Mouse (Mus musculus) kidney, adult 9 months (tissue): ENCODE measurements around the gene Slco3a1.
A peak's percentile ranks its signal among the peaks of the same experiment; 100 is the strongest.
"Not testable (repeated sequence)": the region's sequence is repeated elsewhere in the genome, so short reads cannot be mapped to it uniquely, and the experiment has no call there.

Source experiments
- DNase-seq: peaks from one replicate; pipeline ENCODE4 v3.0.0; 2022

Slco3a1 gene

DNA sequence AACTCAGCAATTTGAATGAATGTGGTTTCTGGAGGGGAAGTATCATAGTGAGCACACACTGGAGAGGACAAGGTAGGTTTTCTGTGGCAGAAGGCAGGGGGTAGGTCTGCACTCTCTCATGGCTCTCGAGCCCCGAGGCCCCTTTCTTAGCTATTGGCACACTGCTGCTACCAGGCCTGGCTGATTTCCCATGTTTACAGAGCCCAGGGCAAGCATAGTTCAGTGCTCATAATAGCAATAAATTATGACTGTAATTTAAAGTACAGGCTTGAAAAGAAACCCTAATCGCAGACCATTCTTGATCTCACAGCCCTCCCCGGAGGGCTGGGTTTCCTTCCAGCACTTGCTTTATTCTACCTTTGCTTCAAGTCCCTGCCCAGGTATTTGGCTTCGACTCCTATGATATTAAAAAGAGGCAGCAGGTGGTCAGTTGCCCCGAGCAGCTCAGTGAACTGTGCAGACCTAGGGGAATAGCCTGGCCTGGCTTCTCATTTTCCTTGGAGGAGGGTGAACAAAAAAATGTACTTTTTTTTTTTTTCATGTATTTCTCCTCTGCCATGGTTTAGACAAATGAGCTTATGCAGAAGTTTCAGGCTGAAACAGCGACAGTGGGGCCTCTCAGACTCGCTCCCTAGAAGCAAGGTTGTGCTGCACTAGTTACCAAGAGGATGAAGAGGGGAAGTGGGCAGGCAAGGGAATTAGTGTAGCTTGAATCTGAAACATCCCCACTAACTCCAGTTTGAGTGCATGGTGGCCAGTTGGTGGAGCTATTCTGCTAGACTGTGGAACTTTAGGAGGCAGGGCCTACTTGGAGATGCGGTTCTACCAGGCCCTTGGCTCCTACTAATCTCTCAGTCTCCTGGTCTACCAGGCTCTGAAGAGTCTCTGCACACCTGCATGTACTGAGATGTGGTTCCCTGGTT, 130.4 kb downstream of the Slco3a1 start:
- DNase-seq, result peak; percentile 88

DNA sequence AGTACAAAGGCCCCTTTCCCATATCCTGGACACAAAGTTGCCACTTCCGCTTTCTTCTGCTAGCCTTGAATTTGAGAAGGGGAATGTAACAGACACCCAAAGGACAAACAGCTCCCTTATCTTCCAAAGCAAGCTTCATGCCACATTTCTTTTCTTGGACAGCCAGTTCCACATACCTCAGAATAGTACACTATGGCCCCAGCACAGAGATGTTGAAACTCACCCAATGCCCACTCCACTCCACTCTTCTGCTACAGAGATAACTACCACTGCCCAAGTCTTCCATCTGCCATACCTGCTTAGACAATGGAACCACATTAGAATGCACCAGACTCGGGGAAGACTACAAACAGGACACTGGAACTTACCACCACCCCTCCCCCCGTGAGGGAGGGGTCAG, 131.3 kb downstream of the Slco3a1 start:
- no peak for DNase-seq

- DNase-seq, result peak; percentile 75
Measured at GRCm38 (mm10) chr7:74422731-74423130, 131.8 kb downstream of the Slco3a1 start.

DNA sequence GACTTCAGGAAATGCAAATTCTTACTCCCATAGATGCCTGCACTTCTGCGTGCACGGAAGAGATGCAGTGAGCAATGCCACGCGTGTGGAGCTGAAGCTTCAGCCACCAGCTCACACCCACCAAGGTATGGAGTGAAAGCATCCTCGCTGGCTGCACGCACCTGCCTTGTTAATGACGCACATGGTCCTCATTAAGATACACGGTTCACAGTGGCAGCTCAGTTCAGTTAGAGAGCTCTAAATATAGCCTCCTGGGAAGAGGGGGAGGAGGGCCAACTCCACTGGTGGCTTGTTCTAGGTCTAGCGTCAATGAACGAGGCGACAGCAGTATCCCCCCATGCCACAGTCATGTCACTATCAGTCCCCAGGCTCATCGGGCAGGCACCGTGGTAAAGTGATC, 132.6 kb downstream of the Slco3a1 start:
- DNase-seq, result peak; percentile 57

DNA sequence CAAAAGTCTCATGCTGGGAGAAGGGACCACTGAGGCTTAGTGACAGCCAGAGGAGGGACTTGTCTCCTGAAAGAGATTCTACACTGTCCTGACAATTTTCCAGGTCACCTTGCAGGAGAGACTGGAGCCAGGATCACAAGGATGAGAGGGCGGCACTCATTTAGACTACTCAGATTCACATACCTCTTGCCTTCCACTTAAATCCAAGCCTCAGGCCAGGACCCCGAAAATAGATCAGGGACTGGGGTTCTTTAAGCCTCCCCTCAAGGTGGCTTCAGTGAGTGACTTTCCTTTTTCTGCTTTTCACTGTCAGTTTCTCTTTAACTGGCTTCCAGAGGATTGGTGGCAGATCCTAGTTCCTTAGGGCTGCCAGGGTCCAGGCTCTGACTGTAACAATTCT, 133.0 kb downstream of the Slco3a1 start:
- DNase-seq, result no peak

DNA sequence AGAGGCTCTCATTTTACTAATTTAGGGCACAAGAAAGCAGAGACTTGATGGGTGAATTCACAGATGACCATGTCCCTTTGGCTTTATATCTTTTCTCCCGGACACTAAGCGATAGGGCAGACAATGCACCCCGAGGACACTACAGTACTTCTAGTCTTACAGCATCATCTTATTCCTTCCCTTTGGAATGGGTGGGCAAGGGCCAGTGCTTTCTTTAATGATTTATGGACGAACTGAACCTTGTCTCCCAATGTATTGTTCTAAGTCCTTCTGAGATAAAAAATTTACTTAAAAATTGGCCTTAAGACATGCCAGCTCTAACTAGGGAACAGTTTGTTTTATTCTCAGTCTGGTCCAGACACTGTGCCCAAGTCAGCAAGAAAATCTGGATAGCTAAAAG, 134.9 kb downstream of the Slco3a1 start:
- peak; percentile 88 for DNase-seq

DNA sequence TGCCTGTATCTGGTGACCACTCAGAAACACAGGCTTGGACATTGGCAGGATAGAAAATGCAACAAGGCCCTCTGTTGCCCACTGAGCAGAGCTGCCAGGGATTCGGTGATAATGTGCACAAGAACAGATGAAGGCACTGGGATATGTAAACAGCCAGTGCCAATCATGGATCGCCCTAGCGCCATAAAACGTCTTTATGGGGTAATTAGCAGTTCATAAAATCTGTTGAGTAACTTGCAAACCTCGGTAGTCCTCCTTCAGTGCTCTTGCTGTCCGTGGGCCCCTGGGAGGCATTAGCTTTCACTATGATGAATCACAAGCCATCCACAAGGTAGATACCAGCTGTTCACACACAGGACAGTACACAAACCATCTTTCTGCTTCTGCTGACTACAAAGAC, 137.6 kb downstream of the Slco3a1 start:
- DNase-seq, result no peak

GRCm38 (mm10) chr7:74415241-74415640, 139.3 kb downstream of the Slco3a1 start:
- DNase-seq, result no peak

GRCm38 (mm10) chr7:74413738-74414716, 140.6 kb downstream of the Slco3a1 start:
- no peak for DNase-seq

GRCm38 (mm10) chr7:74408601-74409323, 145.8 kb downstream of the Slco3a1 start:
- DNase-seq, result peak; percentile 89

DNA sequence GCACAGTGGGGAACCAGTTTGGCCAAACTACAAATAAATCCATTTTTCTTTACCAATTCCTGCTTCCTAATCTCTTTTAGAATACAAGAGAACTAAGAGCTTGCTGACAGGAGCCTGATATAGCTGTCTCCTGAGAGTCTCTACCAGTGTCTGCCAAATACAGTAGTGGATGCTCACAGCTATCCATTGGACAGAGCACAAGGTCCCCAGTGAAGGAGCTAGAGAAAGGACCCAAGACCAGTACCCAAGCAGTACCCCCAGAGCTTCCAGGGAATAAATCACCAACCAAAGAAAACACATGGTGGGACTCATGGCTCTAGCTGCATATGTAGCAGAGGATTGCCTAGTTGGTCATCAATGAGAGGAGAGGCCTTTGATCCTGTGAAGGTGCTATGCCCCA, 146.7 kb downstream of the Slco3a1 start:
- not testable (repeated sequence) for DNase-seq

DNA sequence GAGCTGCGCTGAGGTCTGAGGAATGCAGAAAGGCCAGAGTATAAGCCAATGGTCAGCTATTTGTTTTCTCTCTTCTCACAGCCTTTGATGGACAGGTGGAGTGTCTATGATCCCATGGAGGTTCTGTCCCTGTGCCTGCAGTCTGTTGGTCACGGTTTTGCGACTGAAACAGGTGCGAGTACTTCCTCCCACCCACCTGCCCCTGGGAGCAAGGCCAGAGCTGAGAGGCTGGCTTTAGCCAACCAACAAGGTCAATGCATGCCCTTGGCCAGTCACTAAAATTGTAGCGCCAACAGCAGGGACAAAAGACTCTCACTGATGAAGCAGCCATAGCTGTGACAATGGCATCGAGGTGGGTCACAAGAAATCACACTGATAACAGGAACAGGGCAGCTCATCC, 154.9 kb downstream of the Slco3a1 start:
- peak; percentile 61 for DNase-seq

DNA sequence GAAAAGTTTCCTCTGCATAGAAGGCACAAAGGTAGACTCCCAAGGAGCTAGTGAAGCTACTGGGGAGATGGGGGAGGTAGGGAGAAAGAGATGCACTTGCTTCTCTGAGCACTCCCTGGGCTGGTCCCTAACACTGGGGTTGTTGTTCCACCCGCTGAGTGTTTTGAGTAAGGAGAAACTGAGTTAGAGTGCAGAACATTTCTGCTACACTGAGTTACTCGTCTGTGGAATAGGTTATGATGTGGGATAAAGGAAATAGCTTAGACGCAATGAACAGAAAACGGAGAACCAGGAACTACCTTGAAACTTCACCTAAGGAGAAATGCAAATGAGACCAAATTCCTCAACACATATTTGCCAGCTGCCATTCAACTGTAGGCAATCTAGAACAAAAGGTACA, 155.4 kb downstream of the Slco3a1 start:
- peak; percentile 66 for DNase-seq

- no peak for DNase-seq
Measured at GRCm38 (mm10) chr7:74398326-74398725, 156.3 kb downstream of the Slco3a1 start.

DNA sequence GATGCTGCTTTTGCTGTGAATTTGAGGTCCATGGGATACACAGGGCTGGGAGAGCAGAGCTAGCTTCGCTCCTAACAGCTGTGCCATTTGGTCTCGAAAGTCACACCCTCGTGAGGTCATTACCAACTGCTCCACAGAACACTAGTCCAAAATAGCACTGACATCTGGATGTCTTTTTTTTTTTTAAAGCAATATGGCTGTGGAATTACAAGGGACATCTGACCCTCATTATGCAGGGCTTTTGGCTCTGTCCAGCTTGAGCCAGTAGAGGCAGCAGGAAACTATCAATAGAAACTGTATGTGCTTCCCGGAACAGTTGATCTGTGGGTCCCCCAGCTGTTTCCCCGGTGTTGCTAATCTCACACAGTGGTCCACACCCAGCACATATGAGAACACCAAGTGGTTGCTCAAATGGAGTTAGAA, 163.1 kb downstream of the Slco3a1 start:
- no peak for DNase-seq

DNA sequence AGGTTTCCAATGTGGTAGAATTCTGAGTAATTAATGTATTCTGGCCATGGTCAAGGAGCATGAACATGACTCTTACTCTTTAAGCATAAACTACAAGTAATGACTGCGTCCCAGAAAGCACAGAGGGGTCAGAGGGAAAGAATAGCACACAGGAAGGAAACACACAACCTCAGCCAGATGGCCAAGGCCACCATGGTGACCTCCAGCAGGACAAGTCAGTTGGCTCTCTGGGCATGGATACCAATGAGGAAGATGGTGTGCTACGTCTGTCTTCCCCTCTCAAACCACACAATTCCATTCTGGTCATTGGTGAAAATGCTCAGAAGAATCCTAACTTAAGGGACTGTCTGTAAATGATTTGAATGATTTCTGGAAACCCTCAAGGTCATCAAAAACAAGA, 165.0 kb downstream of the Slco3a1 start:
- no peak for DNase-seq

- DNase-seq, result peak; percentile 64
Measured at GRCm38 (mm10) chr7:74386257-74386656, 168.3 kb downstream of the Slco3a1 start.

DNA sequence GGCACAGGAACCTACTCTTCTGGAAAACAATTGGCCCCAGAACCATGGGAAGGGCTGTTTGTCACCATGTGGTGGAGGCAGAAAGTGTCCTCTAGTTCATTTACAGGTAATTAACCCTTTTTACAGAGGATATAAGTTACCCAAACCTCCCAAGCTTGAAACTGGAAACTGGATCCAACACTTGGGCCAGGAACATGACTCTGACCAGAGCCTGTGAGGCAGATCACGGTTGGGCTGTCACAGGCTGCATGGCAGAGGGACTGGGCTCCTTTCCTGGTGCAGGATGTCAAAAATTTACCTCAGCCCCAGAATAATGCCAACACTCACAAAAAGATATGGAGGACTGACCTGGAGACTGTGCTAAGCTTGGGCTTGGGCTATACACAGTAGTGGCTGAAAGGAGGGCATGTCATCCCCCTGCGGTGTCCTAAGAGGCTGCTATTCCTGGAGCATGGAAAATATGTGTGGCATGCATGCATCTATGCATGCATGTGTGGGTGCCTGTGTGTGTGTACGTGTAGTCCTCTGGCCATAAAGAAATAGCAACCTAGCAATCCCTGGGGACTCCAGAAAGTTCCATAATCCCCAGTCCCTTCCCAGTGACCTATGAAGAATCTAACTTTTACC, 171.4 kb downstream of the Slco3a1 start:
- DNase-seq, result no peak

DNA sequence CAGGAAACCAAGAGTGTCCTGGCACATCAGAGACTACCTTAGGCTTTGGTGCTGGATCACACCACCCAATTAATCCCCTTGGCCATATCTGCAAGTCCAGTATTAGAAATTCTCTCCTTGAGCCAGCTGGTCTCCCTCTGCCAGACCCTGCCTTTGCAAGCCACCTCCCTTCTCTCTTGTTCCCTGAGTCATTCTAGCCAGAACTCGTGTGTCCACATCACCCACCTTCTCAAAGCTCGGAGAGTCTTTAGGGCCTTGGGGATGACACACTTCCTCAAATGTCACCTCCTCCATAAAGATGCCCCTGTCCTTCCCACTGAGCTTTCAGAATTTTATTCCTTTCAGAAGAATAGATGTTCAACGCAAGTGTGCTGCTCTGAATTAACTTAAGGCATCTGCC, 172.3 kb downstream of the Slco3a1 start:
- no peak for DNase-seq

- DNase-seq, result peak; percentile 65
Measured at GRCm38 (mm10) chr7:74381881-74382281, 172.7 kb downstream of the Slco3a1 start.

DNA sequence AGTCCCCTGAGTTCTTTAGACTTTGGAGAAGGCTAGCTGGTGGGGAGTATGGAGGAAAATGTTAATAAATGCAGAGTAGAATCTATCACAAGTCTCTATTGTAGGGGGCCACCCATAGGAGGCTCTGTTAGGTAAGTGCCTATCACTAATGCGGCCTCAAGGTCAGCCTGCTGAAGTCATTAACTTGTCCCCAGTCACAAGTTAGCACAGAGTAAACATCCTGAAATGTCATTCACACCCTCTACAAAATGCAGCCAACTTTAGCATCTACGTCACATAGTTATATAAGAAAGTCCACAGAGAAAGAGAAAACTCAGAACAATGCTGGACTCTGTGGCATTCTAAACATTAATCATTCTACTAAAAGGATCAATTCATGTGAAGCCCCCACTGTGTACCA, 173.5 kb downstream of the Slco3a1 start:
- DNase-seq, result peak; percentile 61

DNA sequence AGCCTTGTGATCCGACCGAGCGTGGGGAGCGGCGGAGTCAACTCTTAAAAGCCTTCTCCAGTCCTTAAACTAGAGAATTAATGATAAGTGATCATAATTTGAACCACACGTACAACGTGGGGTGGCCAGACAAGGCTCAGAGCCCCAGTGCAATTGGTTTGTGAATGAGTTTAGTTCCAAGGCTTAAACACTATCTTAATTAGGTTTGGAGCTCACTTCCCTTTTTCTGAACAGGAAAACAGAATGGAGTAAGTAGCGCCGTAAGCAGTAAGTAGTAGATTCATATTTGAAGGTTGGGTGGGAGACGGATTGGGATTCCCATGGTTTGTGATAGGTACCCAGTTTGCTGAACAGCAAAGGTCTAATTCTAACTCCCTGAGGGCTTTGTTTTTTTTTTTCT, 176.7 kb downstream of the Slco3a1 start:
- DNase-seq, result no peak
